Mouse (Mus musculus) hindlimb bud, embryonic 11.5 days (tissue): ENCODE measurements around the gene Cyp4a29.
"Not testable (repeated sequence)": the region's sequence is repeated elsewhere in the genome, so short reads cannot be mapped to it uniquely, and the experiment has no call there.

Experiments used
- DNase-seq: peaks from one replicate; pipeline ENCODE4 v3.0.0-alpha.2; 2012; ENCODE audit warnings: low read depth, low spot score; ENCODE audit errors: extremely low spot score

Cyp4a29 gene

GRCm38 (mm10) chr4:115241784-115242183, at the start of gene Cyp4a29:
TSS of gene Cyp4a29 (plus strand) at chr4:115242084.
- DNase-seq: no peak

- DNase-seq: not testable (repeated sequence)
Measured at GRCm38 (mm10) chr4:115232901-115233300, 9.0 kb upstream of the Cyp4a29 start.

DNA sequence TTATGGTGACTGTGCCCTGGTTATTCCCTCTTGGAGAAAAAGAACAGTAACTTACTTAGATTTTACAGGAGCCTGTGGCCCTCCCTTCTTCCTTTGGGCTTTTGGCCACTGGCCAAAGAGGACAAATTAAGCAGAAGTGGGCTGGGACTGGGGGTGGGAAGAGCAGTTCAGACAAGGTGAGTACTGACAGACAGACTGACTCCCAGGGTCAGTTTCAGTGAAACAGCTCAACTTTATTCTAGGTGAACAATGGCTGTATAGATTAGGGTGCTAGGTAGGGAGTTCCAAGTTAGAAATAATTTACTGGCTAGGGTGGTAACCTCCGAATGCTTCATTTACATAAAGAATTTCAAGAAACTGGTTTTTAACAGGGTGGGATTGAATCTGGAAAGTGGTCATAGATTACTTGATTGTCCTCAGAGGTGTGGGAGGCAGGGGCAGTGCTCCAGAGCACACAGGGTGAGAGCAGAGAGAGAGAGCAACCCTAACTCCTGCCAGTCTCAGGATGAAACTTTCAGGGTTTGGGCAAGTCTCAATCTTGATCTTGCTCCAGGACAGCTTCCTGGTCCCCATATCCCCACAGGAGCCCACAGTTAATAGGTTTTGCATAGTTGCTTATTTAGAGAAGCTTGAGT, 5.3 kb upstream of the Cyp4a29 start:
- DNase-seq: no peak

DNA sequence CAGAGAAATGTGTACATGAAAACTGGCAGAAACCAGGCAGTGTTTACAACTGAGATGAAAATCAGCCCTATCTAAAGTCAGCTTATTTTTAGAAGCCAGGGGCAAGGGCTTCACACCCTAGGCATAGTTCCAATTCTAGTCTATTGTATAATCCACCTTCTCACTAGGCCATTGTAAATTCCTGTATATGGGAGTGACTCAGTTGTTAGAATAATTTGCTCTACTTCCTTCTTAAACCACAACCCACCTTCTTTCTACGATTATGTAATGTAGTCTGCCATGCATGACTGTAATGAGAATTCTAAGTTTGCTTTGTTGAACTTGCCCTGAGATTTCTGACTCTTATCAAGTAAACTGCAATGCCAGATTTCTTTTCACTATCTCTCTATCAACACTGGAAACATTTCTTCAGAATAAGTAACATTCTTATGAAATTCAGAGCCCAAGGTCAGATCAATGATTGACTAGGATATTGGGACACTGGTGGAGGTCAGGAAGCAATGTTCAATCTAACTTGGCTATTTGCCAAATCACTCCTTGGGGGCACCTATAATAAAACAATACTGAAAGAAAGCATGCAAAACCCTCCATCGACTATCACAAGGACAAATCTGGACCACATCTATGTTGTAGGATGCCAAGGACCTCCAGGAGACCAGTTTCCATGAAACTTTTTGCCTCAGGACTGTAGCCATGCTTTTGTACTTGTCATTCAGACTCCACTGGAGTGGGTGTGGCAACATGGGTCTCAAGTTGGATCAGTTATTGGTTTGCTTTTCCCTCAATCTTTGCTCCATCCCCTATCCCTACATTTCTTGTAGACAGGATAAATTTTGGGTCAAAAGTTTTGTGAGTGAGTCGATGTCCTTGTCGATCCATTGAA, 23.0 kb downstream of the Cyp4a29 start:
- not testable (repeated sequence) for DNase-seq

GRCm38 (mm10) chr4:115278215-115278982, 36.5 kb downstream of the Cyp4a29 start:
- not testable (repeated sequence) for DNase-seq

DNA sequence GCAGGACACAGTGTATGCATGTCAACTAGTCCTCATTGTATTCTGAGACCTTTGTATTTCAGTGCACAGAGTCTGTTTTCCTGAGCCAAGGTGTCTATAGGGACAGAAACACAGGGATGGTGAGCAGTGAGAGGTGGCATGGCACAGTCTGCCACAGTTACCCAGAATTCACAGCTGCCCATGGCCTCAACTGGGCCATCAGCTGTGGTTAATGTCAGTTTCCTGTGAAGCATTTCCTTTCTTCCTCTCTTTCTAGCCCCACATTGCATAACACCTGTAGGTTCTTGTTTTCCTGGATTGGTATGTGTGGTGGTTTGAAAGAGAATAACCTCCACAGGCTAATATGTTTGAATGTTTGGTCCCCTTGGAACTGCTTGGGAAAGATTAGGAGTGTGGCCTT, 38.5 kb downstream of the Cyp4a29 start:
- no peak for DNase-seq

GRCm38 (mm10) chr4:115280779-115281178, 38.9 kb downstream of the Cyp4a29 start:
- DNase-seq: not testable (repeated sequence)

DNA sequence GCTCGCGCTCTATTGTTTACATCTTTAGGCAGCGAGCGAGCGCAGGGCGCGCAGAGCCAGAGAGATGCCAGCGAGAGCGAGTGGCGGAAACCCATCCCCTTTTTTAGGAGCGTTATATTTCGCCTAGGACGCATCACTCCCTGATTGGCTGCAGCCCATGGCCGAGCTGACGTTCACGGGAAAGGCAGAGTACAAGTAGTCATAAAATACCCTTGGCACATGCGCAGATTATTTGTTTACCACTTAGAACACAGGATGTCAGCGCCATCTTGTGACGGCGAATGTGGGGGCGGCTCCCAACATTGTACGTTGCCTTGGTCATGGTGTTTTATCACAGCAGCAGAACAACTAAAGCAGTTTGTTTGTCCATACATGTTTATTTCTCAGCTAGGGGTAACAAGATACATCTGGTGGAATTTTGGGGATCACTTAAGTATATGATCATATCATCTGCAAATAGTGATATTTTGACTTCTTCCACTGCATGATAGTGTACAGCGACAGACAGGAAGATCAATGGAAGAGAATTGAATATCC, 39.4 kb downstream of the Cyp4a29 start:
- DNase-seq: not testable (repeated sequence)

DNA sequence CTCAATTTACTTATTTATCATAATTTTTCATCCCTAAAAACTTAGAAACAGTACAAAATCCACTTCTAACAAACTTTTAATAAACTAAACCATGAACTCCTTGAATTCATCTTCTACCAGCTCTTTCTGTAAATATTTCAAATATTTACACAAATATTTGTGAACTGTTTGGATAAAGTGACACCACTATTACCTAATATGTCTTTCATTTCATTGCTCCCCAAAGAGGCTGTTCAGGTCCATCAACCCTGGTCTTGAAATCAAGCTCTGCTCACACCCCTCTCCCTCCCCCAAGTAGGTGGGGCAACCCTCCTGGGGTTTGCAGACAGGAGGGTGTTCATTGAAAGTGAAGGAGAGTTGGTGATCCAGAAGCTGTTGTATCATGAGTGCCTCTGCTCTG, 56.9 kb downstream of the Cyp4a29 start, which contains the start of gene Cyp4a12a:
Gene Cyp4a12a (plus strand): TSS at position 301 of the 400 bp plus-strand sequence.
- DNase-seq: not testable (repeated sequence)
